Mouse (Mus musculus): ENCODE data around the gene Ehbp1. TPM values are rescaled to one million over a fixed set of nuclear protein-coding genes. Genes with fewer than 3 reads are reported as not detected.

The Ehbp1 gene
- polyA plus RNA-seq, 1 experiment from 2014 or later, result 7.2 TPM

DNA sequence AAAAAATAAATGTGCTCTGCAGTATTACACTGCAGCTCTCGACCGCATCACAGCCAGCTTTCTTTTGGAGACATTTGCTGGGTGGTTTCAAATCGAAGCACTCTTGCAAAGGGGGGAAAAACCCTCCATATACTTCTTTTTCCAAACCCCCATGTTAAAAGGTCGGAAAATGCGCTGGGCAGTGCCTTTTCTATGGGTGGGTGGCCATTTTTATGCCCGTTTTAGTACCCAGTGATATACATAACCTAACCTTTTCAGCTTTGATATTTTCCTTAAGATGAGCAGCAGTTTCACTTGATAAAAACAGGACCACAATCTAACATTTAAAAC, 334.3 kb downstream of the Ehbp1 start:
- Histone ChIP-seq H3K9me3 (ENCODE audit: low read length) (no peaks in the 10 kb centered on the region), H3K4me3 (ENCODE audit: low read length) (no peak overlapping the region), H3K9ac (replicated peaks; ENCODE audit: low read length) (no peak overlapping the region), H3K27me3 (ENCODE audit: insufficient read depth, low read length) (peaks cover 73% of the 10 kb centered on the region), H3K4me2 (replicated peaks; ENCODE audit: low read depth, low read length) (no peak overlapping the region), H3K27ac (ENCODE audit: low read length) (no peak overlapping the region), H3K4me1 (ENCODE audit: insufficient read depth, low read length) (0 out of 2 replicates have a peak, but pooled peaks cover under 1% of the 10 kb centered on the region), H3K36me3 (ENCODE audit: insufficient read depth, low read length) (no peaks in the 10 kb centered on the region)
- ATAC-seq (ENCODE audit: low FRiP score, low TSS enrichment), result no peak
- WGBS, result 10% methylated on average over 6 of the region's 6 CpGs

DNA sequence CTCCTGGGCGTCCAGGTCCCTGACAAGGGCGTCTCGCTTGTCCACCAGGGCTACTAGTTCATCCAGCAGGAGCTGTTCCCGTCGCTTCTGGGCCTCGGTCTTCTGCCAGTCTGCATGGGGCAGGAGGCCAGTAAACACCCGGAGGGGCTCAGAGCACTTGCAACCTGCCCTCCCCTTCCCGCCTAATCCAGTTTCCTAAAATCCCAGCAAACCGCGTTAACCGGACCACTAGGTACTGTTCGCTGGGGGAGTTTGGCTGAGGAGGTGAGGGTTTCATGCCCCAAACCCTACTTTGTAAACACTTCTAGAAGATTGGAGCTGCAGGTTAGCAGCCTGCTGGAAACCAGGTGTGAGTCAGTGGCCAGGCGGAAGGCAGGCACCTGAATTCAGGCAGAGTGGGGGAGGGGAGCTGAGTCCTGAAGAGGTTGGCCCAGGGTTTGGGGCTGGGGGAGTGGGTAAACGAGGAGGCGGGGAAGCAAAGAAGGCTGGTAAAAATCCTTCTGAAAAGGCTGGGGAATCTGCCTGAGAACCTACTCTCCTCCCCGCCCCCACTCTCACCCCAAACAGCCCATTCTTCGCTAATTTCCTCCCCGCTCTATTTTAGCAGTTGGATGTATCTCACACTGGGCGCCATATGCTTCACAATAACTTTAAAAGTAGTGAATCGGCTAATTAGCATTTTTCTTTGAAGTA, 334.9 kb downstream of the Ehbp1 start:
- H3K4me1 ChIP-seq (ENCODE audit: insufficient read depth, low read length), result 0 out of 2 replicates have a peak, but pooled peaks cover 4% of the 10 kb centered on the region
- peaks cover 78% of the 10 kb centered on the region for H3K27me3 ChIP-seq (ENCODE audit: insufficient read depth, low read length)
- H3K4me2 ChIP-seq (replicated peaks; ENCODE audit: low read depth, low read length), result no peak overlapping the region
- WGBS, result 14% methylated on average over 20 of the region's 20 CpGs
- H3K27ac ChIP-seq (ENCODE audit: low read length), result no peak overlapping the region
- H3K9ac ChIP-seq (replicated peaks; ENCODE audit: low read length), result no peak overlapping the region
- H3K36me3 ChIP-seq (ENCODE audit: insufficient read depth, low read length), result no peaks in the 10 kb centered on the region
- H3K4me3 ChIP-seq (ENCODE audit: low read length), result no peak overlapping the region
- no peaks in the 10 kb centered on the region for H3K9me3 ChIP-seq (ENCODE audit: low read length)
- no peak for ATAC-seq (ENCODE audit: low FRiP score, low TSS enrichment)

GRCm38 (mm10) chr11:22006471-22007087, 335.5 kb downstream of the Ehbp1 start:
- Histone ChIP-seq H3K36me3 (ENCODE audit: insufficient read depth, low read length) (no peaks in the 10 kb centered on the region), H3K4me1 (ENCODE audit: insufficient read depth, low read length) (peaks cover 10% of the 10 kb centered on the region), H3K4me3 (ENCODE audit: low read length) (no peak overlapping the region), H3K27me3 (ENCODE audit: insufficient read depth, low read length) (peaks cover 84% of the 10 kb centered on the region), H3K27ac (ENCODE audit: low read length) (no peak overlapping the region), H3K9me3 (ENCODE audit: low read length) (no peaks in the 10 kb centered on the region), H3K4me2 (replicated peaks; ENCODE audit: low read depth, low read length) (no peak overlapping the region), H3K9ac (replicated peaks; ENCODE audit: low read length) (no peak overlapping the region)
- WGBS, result 35% methylated on average over 12 of the region's 12 CpGs
- ATAC-seq (ENCODE audit: low FRiP score, low TSS enrichment), result no peak

GRCm38 (mm10) chr11:22005281-22005870, 336.7 kb downstream of the Ehbp1 start:
- Histone ChIP-seq H3K4me3 (ENCODE audit: low read length) (no peak overlapping the region), H3K4me2 (replicated peaks; ENCODE audit: low read depth, low read length) (no peak overlapping the region), H3K9ac (replicated peaks; ENCODE audit: low read length) (no peak overlapping the region), H3K27ac (ENCODE audit: low read length) (no peak overlapping the region), H3K9me3 (ENCODE audit: low read length) (no peaks in the 10 kb centered on the region), H3K27me3 (ENCODE audit: insufficient read depth, low read length) (peaks cover 89% of the 10 kb centered on the region), H3K36me3 (ENCODE audit: insufficient read depth, low read length) (no peaks in the 10 kb centered on the region), H3K4me1 (ENCODE audit: insufficient read depth, low read length) (peaks cover 22% of the 10 kb centered on the region)
- 19% methylated on average over 9 of the region's 9 CpGs for WGBS
- ATAC-seq (ENCODE audit: low FRiP score, low TSS enrichment), result no peak

DNA sequence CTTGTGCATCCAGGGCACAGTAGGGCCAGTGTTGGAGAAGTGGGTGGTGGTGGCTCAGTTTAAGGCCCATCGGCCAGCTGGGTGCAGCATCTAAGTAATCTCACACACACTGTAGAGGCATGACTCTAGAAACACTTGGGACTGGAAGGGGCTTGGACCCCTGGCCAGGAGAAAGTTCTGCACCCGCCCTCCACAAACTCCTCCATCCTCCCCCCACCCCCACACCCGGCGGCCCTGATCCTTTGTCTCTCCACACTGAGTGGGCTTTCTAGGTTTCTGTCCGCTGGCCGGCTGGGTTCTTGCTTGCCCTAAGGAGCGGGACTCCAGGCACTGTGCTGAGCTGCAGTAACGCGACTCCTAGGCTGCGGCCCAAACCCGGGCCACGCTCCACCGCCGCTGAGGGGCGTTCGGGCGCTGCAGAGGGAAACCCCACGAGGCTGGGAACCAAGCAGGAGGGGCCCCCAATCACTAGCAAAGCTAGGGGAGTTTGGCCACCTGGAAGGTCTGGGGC, 337.7 kb downstream of the Ehbp1 start:
- Histone ChIP-seq H3K9me3 (ENCODE audit: low read length) (no peaks in the 10 kb centered on the region), H3K36me3 (ENCODE audit: insufficient read depth, low read length) (no peaks in the 10 kb centered on the region), H3K27ac (ENCODE audit: low read length) (no peak overlapping the region), H3K4me1 (ENCODE audit: insufficient read depth, low read length) (peaks cover 22% of the 10 kb centered on the region), H3K4me2 (replicated peaks; ENCODE audit: low read depth, low read length) (no peak overlapping the region), H3K27me3 (ENCODE audit: insufficient read depth, low read length) (peaks cover 93% of the 10 kb centered on the region), H3K9ac (replicated peaks; ENCODE audit: low read length) (no peak overlapping the region), H3K4me3 (ENCODE audit: low read length) (no peak overlapping the region)
- ATAC-seq (ENCODE audit: low FRiP score, low TSS enrichment), result peak; percentile 52; the same call in 1 of the 2 replicates
- 1% methylated on average over 18 of the region's 18 CpGs for WGBS

- H3K27me3 ChIP-seq (ENCODE audit: insufficient read depth, low read length), result peaks cover 97% of the 10 kb centered on the region
- H3K36me3 ChIP-seq (ENCODE audit: insufficient read depth, low read length), result no peaks in the 10 kb centered on the region
- H3K4me2 ChIP-seq (replicated peaks; ENCODE audit: low read depth, low read length), result no peak overlapping the region
- H3K9me3 ChIP-seq (ENCODE audit: low read length), result no peaks in the 10 kb centered on the region
- no peak overlapping the region for H3K4me3 ChIP-seq (ENCODE audit: low read length)
- H3K4me1 ChIP-seq (ENCODE audit: insufficient read depth, low read length), result peaks cover 22% of the 10 kb centered on the region
- WGBS, result under 1% methylated on average over 30 of the region's 31 CpGs
- ATAC-seq (ENCODE audit: low FRiP score, low TSS enrichment), result no peak
- no peak overlapping the region for H3K27ac ChIP-seq (ENCODE audit: low read length)
- no peak overlapping the region for H3K9ac ChIP-seq (replicated peaks; ENCODE audit: low read length)
Observed at GRCm38 (mm10) chr11:22003341-22003981, 338.6 kb downstream of the Ehbp1 start.

GRCm38 (mm10) chr11:22002783-22003340, 339.2 kb downstream of the Ehbp1 start, which contains the start of gene Otx1:
Otx1 (minus strand) TSS chr11:22002897.
- Histone ChIP-seq H3K9ac (replicated peaks; ENCODE audit: low read length) (peak within 1 kb of the TSS; percentile 20; the same call in 1 of the 2 replicates), H3K4me1 (ENCODE audit: insufficient read depth, low read length) (peaks cover 22% of the 10 kb centered on the region), H3K27me3 (ENCODE audit: insufficient read depth, low read length) (peaks cover 97% of the 10 kb centered on the region), H3K27ac (ENCODE audit: low read length) (no peak within 1 kb of the TSS), H3K9me3 (ENCODE audit: low read length) (no peaks in the 10 kb centered on the region), H3K4me2 (replicated peaks; ENCODE audit: low read depth, low read length) (peak within 1 kb of the TSS; percentile 81), H3K4me3 (ENCODE audit: low read length) (peak within 1 kb of the TSS; percentile 54), H3K36me3 (ENCODE audit: insufficient read depth, low read length) (no peaks in the 10 kb centered on the region)
- under 1% methylated on average over 34 of the region's 34 CpGs for WGBS
- no peak for ATAC-seq (ENCODE audit: low FRiP score, low TSS enrichment)

DNA sequence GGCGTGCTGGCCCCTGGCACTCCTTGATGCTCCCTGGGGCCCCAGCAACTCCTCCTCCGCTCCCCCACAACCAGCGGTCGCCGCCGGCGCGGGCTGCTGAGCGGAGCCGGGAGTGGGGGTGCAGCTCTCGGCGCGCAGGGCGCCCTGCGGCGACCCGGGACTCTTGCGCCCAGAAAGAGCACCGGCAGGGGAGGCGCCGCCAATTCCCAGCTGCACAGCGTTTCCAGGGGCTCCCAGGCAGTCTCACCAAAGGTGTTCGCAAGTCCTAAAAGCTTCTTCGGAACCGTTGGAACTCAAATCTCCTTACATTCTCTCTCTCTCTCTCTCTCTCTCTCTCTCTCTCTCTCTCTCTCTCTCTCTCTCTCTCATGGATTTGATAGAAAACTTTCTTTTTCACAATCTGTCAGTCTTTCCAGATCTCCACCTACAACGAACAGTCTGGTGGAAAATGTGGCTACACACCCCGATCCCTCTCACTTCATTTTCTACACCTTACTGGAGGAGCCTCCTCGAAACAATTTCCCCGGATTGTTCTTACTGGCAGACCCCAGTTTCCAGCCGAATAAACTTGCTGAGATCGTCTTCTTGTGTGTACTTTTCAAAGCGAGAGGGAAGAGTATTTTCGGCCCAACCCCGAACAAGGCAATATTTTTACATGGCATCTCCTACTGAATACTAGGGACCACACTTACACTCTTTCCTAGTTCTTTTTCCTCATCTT, 339.9 kb downstream of the Ehbp1 start:
- peaks cover 23% of the 10 kb centered on the region for H3K4me1 ChIP-seq (ENCODE audit: insufficient read depth, low read length)
- ATAC-seq (ENCODE audit: low FRiP score, low TSS enrichment), result no peak
- no peaks in the 10 kb centered on the region for H3K9me3 ChIP-seq (ENCODE audit: low read length)
- peak overlapping the region; percentile 54 for H3K4me3 ChIP-seq (ENCODE audit: low read length)
- peak overlapping the region; percentile 20; the same call in 1 of the 2 replicates for H3K9ac ChIP-seq (replicated peaks; ENCODE audit: low read length)
- no peak overlapping the region for H3K27ac ChIP-seq (ENCODE audit: low read length)
- H3K27me3 ChIP-seq (ENCODE audit: insufficient read depth, low read length), result peaks cover 97% of the 10 kb centered on the region
- under 1% methylated on average over 34 of the region's 34 CpGs for WGBS
- H3K4me2 ChIP-seq (replicated peaks; ENCODE audit: low read depth, low read length), result peak overlapping the region; percentile 81
- H3K36me3 ChIP-seq (ENCODE audit: insufficient read depth, low read length), result no peaks in the 10 kb centered on the region
